ENCODE assay signal across 8 mouse cellular contexts in genomic region chr12:4523208-4523607, GRCm38 (mm10). TPM values are rescaled to one million over a fixed set of nuclear protein-coding genes. Genes with fewer than 3 reads are reported as not detected.
A peak's percentile ranks its signal among the peaks of the same experiment; 100 is the strongest.
DNase-seq lines count a peak whose midpoint lies in the region; ATAC-seq lines count a peak whose summit lies in the region.

No protein-coding gene starts in this region.

- no peak overlapping the region for H3K4me3 ChIP-seq in hindbrain, embryonic 16.5 days (ENCODE audit: low read length)
- H3K4me3 ChIP-seq in limb, embryonic 10.5 days: peak overlapping the region; percentile 36
- H3K4me3 ChIP-seq in neural tube, embryonic 11.5 days (ENCODE audit: low read depth, low read length): no peak overlapping the region

- peak; percentile 77 for DNase-seq in brain, adult 2 months (ENCODE audit: low read depth, low spot score)
- peak; percentile 74 for DNase-seq in embryo, embryonic 11 days
- peak; percentile 78 for DNase-seq in gastrocnemius, postnatal 10 days
- DNase-seq in limb, embryonic 10.5 days (ENCODE audit: low spot score): peak; percentile 57
- DNase-seq in neural tube, embryonic 11.5 days (ENCODE audit: low spot score): peak; percentile 58
- no peak for DNase-seq in thymus, postnatal 4 days

- peak overlapping the region; percentile 2 for H3K4me2 ChIP-seq in hindbrain, embryonic 16.5 days (ENCODE audit: low read length)
- peak overlapping the region; percentile 11 for H3K4me2 ChIP-seq in neural tube, embryonic 11.5 days (ENCODE audit: low read depth)

- H3K4me1 ChIP-seq in hindbrain, embryonic 16.5 days (ENCODE audit: control insufficient read depth, insufficient read depth, low read depth, low read length): peaks cover 18% of the 10 kb centered on the region
- H3K4me1 ChIP-seq in limb, embryonic 10.5 days: peaks cover 29% of the 10 kb centered on the region
- peaks cover 7% of the 10 kb centered on the region; the same call in 1 of the 2 replicates for H3K4me1 ChIP-seq in neural tube, embryonic 11.5 days (ENCODE audit: control insufficient read depth, insufficient read depth, low read length)

- no peaks in the 10 kb centered on the region for H3K27me3 ChIP-seq in hindbrain, embryonic 16.5 days (replicated peaks; ENCODE audit: control insufficient read depth, insufficient read depth, low read length)
- H3K27me3 ChIP-seq in limb, embryonic 10.5 days (ENCODE audit: low read depth, poor library complexity, severe bottlenecking): no peaks in the 10 kb centered on the region
- no peaks in the 10 kb centered on the region for H3K27me3 ChIP-seq in neural tube, embryonic 11.5 days (ENCODE audit: control insufficient read depth, insufficient read depth, low read length)

- 0 out of 2 replicates have a peak overlapping the region, but pooled peaks have one; percentile 13 for H3K9ac ChIP-seq in hindbrain, embryonic 16.5 days (ENCODE audit: low read depth, low read length)
- no peak overlapping the region for H3K9ac ChIP-seq in neural tube, embryonic 11.5 days (ENCODE audit: low read length)

- WGBS in hindbrain, embryonic 16.5 days: 3% methylated on average over 10 of the region's 10 CpGs
- 2% methylated on average over 10 of the region's 10 CpGs for WGBS in limb, embryonic 10.5 days
- 4% methylated on average over 10 of the region's 10 CpGs for WGBS in neural tube, embryonic 11.5 days

- peak; percentile 79 for ATAC-seq in hindbrain, embryonic 16.5 days
- peak; percentile 48; the same call in 1 of the 2 replicates for ATAC-seq in neural tube, embryonic 11.5 days (ENCODE audit: insufficient read depth, low FRiP score, low TSS enrichment)
- no peak for ATAC-seq in erythroblast, adult 5-6 weeks (replicated peaks; ENCODE audit: low FRiP score, poor library complexity, severe bottlenecking)

- no peaks in the 10 kb centered on the region for H3K36me3 ChIP-seq in hindbrain, embryonic 16.5 days (ENCODE audit: control insufficient read depth, insufficient read depth, low read length)
- H3K36me3 ChIP-seq in limb, embryonic 10.5 days: no peaks in the 10 kb centered on the region
- no peaks in the 10 kb centered on the region for H3K36me3 ChIP-seq in neural tube, embryonic 11.5 days (ENCODE audit: control insufficient read depth, insufficient read depth, low read length)

- H3K9me3 ChIP-seq in hindbrain, embryonic 16.5 days (ENCODE audit: control insufficient read depth, low read length): no peaks in the 10 kb centered on the region
- no peaks in the 10 kb centered on the region for H3K9me3 ChIP-seq in limb, embryonic 10.5 days (replicated peaks)
- H3K9me3 ChIP-seq in neural tube, embryonic 11.5 days (ENCODE audit: control insufficient read depth, low read length): no peaks in the 10 kb centered on the region

- H3K27ac ChIP-seq in hindbrain, embryonic 16.5 days (ENCODE audit: low read depth, low read length): peak overlapping the region; percentile 72
- H3K27ac ChIP-seq in limb, embryonic 10.5 days: peak overlapping the region; percentile 61
- H3K27ac ChIP-seq in neural tube, embryonic 11.5 days (ENCODE audit: low read depth, low read length): no peak overlapping the region

RNA-seq across cellular contexts. Expression of gene Ncoa1, which starts 46.2 kb away (rescaled TPM):
- total RNA-seq in gastrocnemius, postnatal 10 days (2021): 10 to 100 TPM; 32.3 to 43.1 TPM
- 11.5 and 12.4 TPM in 2 replicates for polyA plus RNA-seq in hindbrain, embryonic 16.5 days (2015; fragmentation: Nextera tagmentation; extraction: Ambion mirVana)
- polyA plus RNA-seq in limb, embryonic 10.5 days (2016; fragmentation: Nextera tagmentation; extraction: Ambion mirVana): 1.3 and 3.3 TPM in 2 replicates
- 8.6 and 9.3 TPM in 2 replicates for polyA plus RNA-seq in neural tube, embryonic 11.5 days (2014; fragmentation: Nextera tagmentation; extraction: Ambion mirVana)
- total RNA-seq in erythroblast, adult 5-6 weeks (2015; ENCODE audit: low replicate concordance): 6.9 and 23.2 TPM in 2 replicates
- total RNA-seq in erythroblast, adult 5-6 weeks (2017; ENCODE audit: low replicate concordance): 3.1 and 7.5 TPM in 2 replicates
